Mouse (Mus musculus): ENCODE data around the gene Wipi1. TPM values are rescaled to one million over a fixed set of nuclear protein-coding genes. Genes with fewer than 3 reads are reported as not detected.

The Wipi1 gene
- total and polyA plus RNA-seq, 3 experiments: 2.6 to 8.2 TPM; not detected in 1

GRCm38 (mm10) chr11:109587638-109588374, 24.0 kb downstream of the Wipi1 start:
- peaks cover 0 to 24% of the 10 kb centered on the region in 2 experiments; a peak in 2 of 4 replicates for H3K36me3 ChIP-seq (ENCODE audit: control insufficient read depth in 1 of 2, insufficient read depth in 2 of 2, low read length in 2 of 2)
- peak overlapping the region; percentile 93 for H3K27ac ChIP-seq (ENCODE audit: control insufficient read depth, low read depth, low read length)
- peak overlapping the region; percentile 63 for H3K9ac ChIP-seq (ENCODE audit: control insufficient read depth, low read depth, low read length, poor library complexity, severe bottlenecking)
- peak overlapping the region; percentile 51 to 65 for H3K4me3 ChIP-seq (ENCODE audit: control insufficient read depth in 1 of 2, insufficient read depth in 1 of 2, low read depth in 2 of 2, low read length in 2 of 2)
- DNase-seq (ENCODE audit: low read depth, low spot score): peak; percentile 92
- H3K27me3 ChIP-seq (ENCODE audit: control insufficient read depth in 1 of 2, insufficient read depth in 2 of 2, low read length in 2 of 2): no peaks in the 10 kb centered on the region
- H3K4me1 ChIP-seq (ENCODE audit: control insufficient read depth in 1 of 2, insufficient read depth in 2 of 2, low read length in 2 of 2): peaks cover 27 to 32% of the 10 kb centered on the region in 2 experiments
- H3K79me2 ChIP-seq (ENCODE audit: control insufficient read depth, insufficient read depth, low read length, poor library complexity): no peaks in the 10 kb centered on the region
- H3K9me3 ChIP-seq (replicated peaks; ENCODE audit: insufficient read depth, low read length): no peaks in the 10 kb centered on the region
- no peak for TF ChIP-seq JUND (IDR thresholded peaks at IDR 0.05; ENCODE audit: low read depth, low read length)
- TF ChIP-seq GATA1 (IDR thresholded peaks at IDR 0.05; ENCODE audit: low read depth, low read length): peak; percentile 91
- TF ChIP-seq ZMIZ1 (IDR thresholded peaks at IDR 0.05; ENCODE audit: low read depth, low read length): no peak
- TF ChIP-seq E2F4 (IDR thresholded peaks at IDR 0.05; ENCODE audit: borderline replicate concordance, low read depth, low read length): no peak
- peak; percentile 83 for TF ChIP-seq MAX (IDR thresholded peaks at IDR 0.05; ENCODE audit: low read length)
- no peak; the same call in 1 of the 2 replicates for TF ChIP-seq NRF1 (IDR thresholded peaks at IDR 0.05; ENCODE audit: insufficient read depth, low read depth, low read length, poor library complexity, severe bottlenecking)
- peak; percentile 95 for TF ChIP-seq MXI1 (IDR thresholded peaks at IDR 0.05; ENCODE audit: low read depth, low read length)
- peak; percentile 25; the same call in 1 of the 2 replicates for TF ChIP-seq POLR2AphosphoS2 (IDR thresholded peaks at IDR 0.05; ENCODE audit: low read length)
- peak; percentile 25; the same call in 1 of the 2 replicates for TF ChIP-seq ZC3H11A (IDR thresholded peaks at IDR 0.05; ENCODE audit: low read depth, low read length)
- peak; percentile 77 for TF ChIP-seq USF1 (IDR thresholded peaks at IDR 0.05; ENCODE audit: low read depth, low read length)
- TF ChIP-seq TBP (IDR thresholded peaks at IDR 0.05; ENCODE audit: low read depth, low read length): no peak; the same call in 1 of the 2 replicates
- peak; percentile 67 for TF ChIP-seq MYB (IDR thresholded peaks at IDR 0.05; ENCODE audit: low read depth, low read length)
- TF ChIP-seq RAD21 (IDR thresholded peaks at IDR 0.05; ENCODE audit: low read depth, low read length): no peak
- no peak; the same call in 1 of the 2 replicates for TF ChIP-seq SMC3 (IDR thresholded peaks at IDR 0.05; ENCODE audit: low read depth, low read length)
- no peak; the same call in 1 of the 2 replicates for TF ChIP-seq MAFK (IDR thresholded peaks at IDR 0.05; ENCODE audit: borderline replicate concordance, low read depth, low read length)
- TF ChIP-seq NELFE (IDR thresholded peaks at IDR 0.05; ENCODE audit: low read depth, low read length): peak; percentile 36; the same call in 1 of the 2 replicates
- peak; percentile 98 for TF ChIP-seq ETS1 (IDR thresholded peaks at IDR 0.05; ENCODE audit: low read depth, low read length)
- TF ChIP-seq USF2 (IDR thresholded peaks at IDR 0.05; ENCODE audit: borderline replicate concordance in 1 of 2, insufficient read depth in 1 of 2, low read depth in 1 of 2, low read length in 2 of 2): peak in 1 of 2 experiments; percentile 28; a peak in 1 of 4 replicates
- TF ChIP-seq UBTF (IDR thresholded peaks at IDR 0.05; ENCODE audit: borderline replicate concordance, insufficient read depth, low read depth, low read length): no peak
- TF ChIP-seq HCFC1 (IDR thresholded peaks at IDR 0.05; ENCODE audit: low read depth, low read length): peak; percentile 51; the same call in 1 of the 2 replicates
- TF ChIP-seq EP300 (IDR thresholded peaks at IDR 0.05; ENCODE audit: low read depth in 1 of 2, low read length in 2 of 2): peak; percentile 81 to 96; a peak in 3 of 4 replicates
- TF ChIP-seq SIN3A (IDR thresholded peaks at IDR 0.05; ENCODE audit: low read length): peak; percentile 80
- TF ChIP-seq TAL1 (IDR thresholded peaks at IDR 0.05; ENCODE audit: low read length): peak; percentile 88
- no peak for TF ChIP-seq CHD2 (IDR thresholded peaks at IDR 0.05; ENCODE audit: low read length)
- TF ChIP-seq TCF12 (IDR thresholded peaks at IDR 0.05; ENCODE audit: low read depth, low read length): peak; percentile 100
- TF ChIP-seq ZNF384 (IDR thresholded peaks at IDR 0.05; ENCODE audit: low read depth, low read length): peak; percentile 83
- TF ChIP-seq MAZ (IDR thresholded peaks at IDR 0.05; ENCODE audit: low read depth, low read length): peak; percentile 89
- peak; percentile 87 for TF ChIP-seq MYC (IDR thresholded peaks at IDR 0.05; ENCODE audit: low read depth, low read length)
- TF ChIP-seq POLR2A (IDR thresholded peaks at IDR 0.05; ENCODE audit: control insufficient read depth in 1 of 2, insufficient read depth in 1 of 2, low read depth in 1 of 2, low read length in 2 of 2, poor library complexity in 1 of 2): peak in 1 of 2 experiments; percentile 38; a peak in 1 of 4 replicates
- no peak for TF ChIP-seq KAT2A (conservative IDR thresholded peaks at IDR 0.05; ENCODE audit: low read depth, low read length)
- TF ChIP-seq RCOR1 (IDR thresholded peaks at IDR 0.05; ENCODE audit: low read depth, low read length): peak; percentile 75; the same call in 1 of the 2 replicates
- TF ChIP-seq ELF1 (IDR thresholded peaks at IDR 0.05; ENCODE audit: low read depth, low read length): peak; percentile 78
- TF ChIP-seq ZKSCAN1 (IDR thresholded peaks at IDR 0.05; ENCODE audit: low read depth, low read length): no peak
- TF ChIP-seq POLR2AphosphoS5 (IDR thresholded peaks at IDR 0.05; ENCODE audit: borderline replicate concordance, low read depth, low read length): no peak
- TF ChIP-seq CHD1 (IDR thresholded peaks at IDR 0.05; ENCODE audit: low read depth, low read length): no peak
